8 mouse cellular contexts compared by ENCODE assay signal in the genomic region with DNA sequence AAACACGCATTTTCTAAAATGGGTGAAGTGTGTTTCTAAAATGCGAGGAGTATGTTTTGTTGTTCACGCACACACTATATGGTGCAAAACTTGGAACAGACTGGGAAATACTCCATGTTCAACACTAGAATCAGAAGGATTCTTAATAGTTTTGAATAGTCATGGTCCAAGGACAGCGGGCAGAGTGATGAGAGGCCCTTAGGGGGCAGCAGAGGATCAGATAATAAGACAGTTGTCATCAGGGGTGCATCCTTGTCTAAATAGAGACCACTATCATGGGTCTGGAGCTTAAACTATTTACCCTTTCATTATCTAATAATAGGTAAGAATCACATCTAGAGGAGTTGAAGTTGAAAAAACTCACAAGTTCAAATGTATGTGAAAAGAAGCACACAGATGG.
DNase-seq lines count a peak whose midpoint lies in the region; ATAC-seq and TF ChIP-seq lines count a peak whose summit lies in the region.
"Had no signal": no experiment of that assay in that cellular context is flagged by ENCODE, and none has a peak within 500 bp of the region (broad histone marks: within the 10 kb centered on the region; RNA-seq: fewer than 3 reads in every experiment).

No protein-coding gene starts in this region.

- no peak overlapping the region for H3K4me3 ChIP-seq in kidney, postnatal 0 days (replicated peaks; ENCODE audit: low read depth, low read length)
- no peak overlapping the region for H3K4me3 ChIP-seq in kidney, embryonic 15.5 days (replicated peaks)
- H3K4me3 ChIP-seq in forebrain, embryonic 13.5 days: no peak overlapping the region
- H3K4me3 ChIP-seq: liver, embryonic 15.5 days had no signal

- H3K27me3 ChIP-seq in kidney, postnatal 0 days (ENCODE audit: insufficient read depth, low read length): no peaks in the 10 kb centered on the region
- no peaks in the 10 kb centered on the region for H3K27me3 ChIP-seq in kidney, embryonic 15.5 days
- H3K27me3 ChIP-seq in forebrain, embryonic 13.5 days: no peaks in the 10 kb centered on the region
- H3K27me3 ChIP-seq: liver, embryonic 15.5 days had no signal

- DNase-seq in kidney, postnatal 0 days (ENCODE audit: low spot score): peak; percentile 54
- peak; percentile 32 for DNase-seq in 3T3-L1 (ENCODE audit: low read depth, low spot score)
- peak; percentile 40 for DNase-seq in A20 (ENCODE audit: low read depth, low spot score)
- no peak for DNase-seq in frontal cortex, postnatal 10 days (ENCODE audit: low spot score in 2 of 2)

- H3K4me2 ChIP-seq in kidney, postnatal 0 days (ENCODE audit: low read length): no peak overlapping the region
- no peak overlapping the region for H3K4me2 ChIP-seq in kidney, embryonic 15.5 days
- H3K4me2 ChIP-seq in forebrain, embryonic 13.5 days: no peak overlapping the region
- H3K4me2 ChIP-seq: liver, embryonic 15.5 days had no signal

- no peaks in the 10 kb centered on the region for H3K9me3 ChIP-seq in kidney, postnatal 0 days (replicated peaks; ENCODE audit: low read length)
- no peaks in the 10 kb centered on the region for H3K9me3 ChIP-seq in kidney, embryonic 15.5 days (replicated peaks)
- no peaks in the 10 kb centered on the region for H3K9me3 ChIP-seq in forebrain, embryonic 13.5 days (replicated peaks)
- H3K9me3 ChIP-seq: liver, embryonic 15.5 days had no signal

- 72% methylated on average over 4 of the region's 4 CpGs for WGBS in kidney, postnatal 0 days
- 69% methylated on average over 4 of the region's 4 CpGs for WGBS in kidney, embryonic 15.5 days
- WGBS in forebrain, embryonic 13.5 days: 70% methylated on average over 4 of the region's 4 CpGs

- TF ChIP-seq CTCF in kidney, postnatal 0 days (IDR thresholded peaks at IDR 0.05; ENCODE audit: low read depth): peak; percentile 68

- H3K4me1 ChIP-seq in kidney, postnatal 0 days (replicated peaks; ENCODE audit: insufficient read depth, low read length): no peaks in the 10 kb centered on the region
- H3K4me1 ChIP-seq in kidney, embryonic 15.5 days: no peaks in the 10 kb centered on the region
- no peaks in the 10 kb centered on the region for H3K4me1 ChIP-seq in forebrain, embryonic 13.5 days
- H3K4me1 ChIP-seq: liver, embryonic 15.5 days had no signal

- no peak overlapping the region for H3K27ac ChIP-seq in kidney, postnatal 0 days
- H3K27ac ChIP-seq in kidney, embryonic 15.5 days: no peak overlapping the region
- no peak overlapping the region for H3K27ac ChIP-seq in forebrain, embryonic 13.5 days
- H3K27ac ChIP-seq: liver, embryonic 15.5 days had no signal

- no peaks in the 10 kb centered on the region for H3K36me3 ChIP-seq in kidney, postnatal 0 days (ENCODE audit: insufficient read depth, low read length)
- H3K36me3 ChIP-seq in kidney, embryonic 15.5 days: no peaks in the 10 kb centered on the region
- H3K36me3 ChIP-seq in forebrain, embryonic 13.5 days (ENCODE audit: poor library complexity, severe bottlenecking): no peaks in the 10 kb centered on the region
- H3K36me3 ChIP-seq: liver, embryonic 15.5 days had no signal

- ATAC-seq in kidney, postnatal 0 days (replicated peaks; ENCODE audit: low FRiP score, low read depth): 0 out of 2 replicates have a peak, but pooled peaks have one; percentile 57
- ATAC-seq in kidney, embryonic 15.5 days (replicated peaks; ENCODE audit: low FRiP score): no peak
- ATAC-seq in forebrain, embryonic 13.5 days: peak; percentile 57
- ATAC-seq in erythroblast, adult 5-6 weeks (replicated peaks; ENCODE audit: low FRiP score, poor library complexity, severe bottlenecking): no peak

- no peak overlapping the region for H3K9ac ChIP-seq in kidney, postnatal 0 days (ENCODE audit: low read depth, low read length)
- H3K9ac ChIP-seq in kidney, embryonic 15.5 days: no peak overlapping the region
- H3K9ac ChIP-seq in forebrain, embryonic 13.5 days: no peak overlapping the region
- H3K9ac ChIP-seq: liver, embryonic 15.5 days had no signal

Comparison
In these comparisons a context has a peak if more than half of its experiments do, and no peak if none do; other contexts are left out.
1. ATAC-seq: peak in kidney, postnatal 0 days (single experiment) and forebrain, embryonic 13.5 days (single experiment); none in kidney, embryonic 15.5 days (single experiment) and erythroblast, adult 5-6 weeks (single experiment).
2. DNase-seq: peak in kidney, postnatal 0 days (single experiment), 3T3-L1 (single experiment) and A20 (single experiment); none in frontal cortex, postnatal 10 days (0 of 2).